Mouse (Mus musculus): ENCODE results near the gene Rexo4.

Rexo4 gene

DNA sequence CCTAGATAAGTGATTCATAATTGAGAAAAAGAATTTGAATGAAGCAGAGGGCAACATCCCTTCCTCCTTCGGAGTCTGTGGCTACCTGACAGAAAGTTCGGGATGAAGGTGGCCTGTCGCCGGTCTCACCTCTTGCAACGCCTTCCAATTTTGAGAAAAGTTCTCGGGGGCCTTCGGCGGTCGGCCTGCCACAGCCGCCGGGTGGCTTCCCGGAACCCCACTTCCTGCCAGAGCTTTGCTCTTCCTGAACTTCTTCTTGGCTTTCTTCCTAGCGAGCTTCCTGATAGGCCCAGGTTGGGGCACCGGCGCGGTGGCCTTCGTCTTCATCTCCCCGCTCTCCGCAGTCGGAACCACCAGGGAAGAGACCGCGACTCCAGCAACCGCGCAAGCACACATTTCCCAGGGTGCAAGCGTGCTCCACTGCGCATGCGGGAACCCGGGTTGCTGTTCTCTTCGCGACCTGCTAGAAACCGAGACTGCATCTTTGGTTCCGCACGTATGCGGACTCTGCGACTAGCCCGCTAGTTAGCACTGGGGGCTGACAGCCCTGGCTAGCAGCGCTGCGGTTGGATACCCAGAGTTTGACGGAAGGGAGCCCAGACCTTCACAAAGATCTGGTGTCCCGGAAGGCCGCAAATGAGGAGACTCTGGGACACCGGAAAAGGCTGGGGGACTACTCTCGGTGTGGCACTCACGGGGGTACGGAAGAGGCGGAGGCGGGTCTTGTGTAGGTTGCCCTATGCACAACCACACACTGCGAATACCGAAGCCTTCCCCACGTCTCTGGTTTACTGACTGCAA lies at the start of gene Rexo4:
Gene Rexo4 (minus strand): TSS at position 464 of the 801 bp plus-strand sequence.
- peak; percentile 96 to 97 for DNase-seq

DNA sequence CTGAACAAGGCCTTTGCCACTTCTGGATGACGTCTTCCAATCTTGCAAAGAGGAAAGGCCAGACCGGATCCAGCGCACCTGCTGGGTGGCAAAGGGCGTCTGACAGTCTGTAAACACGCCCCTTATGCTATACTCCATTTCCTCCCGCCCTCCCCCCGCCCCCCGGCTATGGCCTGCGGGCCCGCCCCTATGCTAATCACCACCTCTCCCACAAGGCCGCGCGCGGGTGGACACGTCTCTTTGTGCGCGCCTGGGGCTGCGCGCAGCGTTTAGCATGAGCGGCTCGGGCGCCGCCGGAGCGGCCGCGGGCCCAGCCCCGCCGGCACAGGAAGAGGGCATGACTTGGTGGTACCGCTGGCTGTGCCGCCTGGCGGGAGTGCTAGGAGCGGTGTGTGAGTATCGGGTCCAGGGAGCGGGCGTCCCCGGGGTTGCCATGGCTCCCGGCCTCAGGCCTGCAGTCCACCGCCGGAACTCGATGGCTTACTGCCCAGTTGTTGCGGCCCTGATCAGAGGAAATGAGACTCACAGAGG lies 45.6 kb upstream of the Rexo4 start, which contains the start of gene Cacfd1:
Gene Cacfd1 (plus strand): TSS at position 213 of the 531 bp plus-strand sequence.
- DNase-seq, result peak; percentile 92 to 93

GRCm38 (mm10) chr2:27007701-27008100 lies 43.5 kb upstream of the Rexo4 start:
- no peak for DNase-seq

DNA sequence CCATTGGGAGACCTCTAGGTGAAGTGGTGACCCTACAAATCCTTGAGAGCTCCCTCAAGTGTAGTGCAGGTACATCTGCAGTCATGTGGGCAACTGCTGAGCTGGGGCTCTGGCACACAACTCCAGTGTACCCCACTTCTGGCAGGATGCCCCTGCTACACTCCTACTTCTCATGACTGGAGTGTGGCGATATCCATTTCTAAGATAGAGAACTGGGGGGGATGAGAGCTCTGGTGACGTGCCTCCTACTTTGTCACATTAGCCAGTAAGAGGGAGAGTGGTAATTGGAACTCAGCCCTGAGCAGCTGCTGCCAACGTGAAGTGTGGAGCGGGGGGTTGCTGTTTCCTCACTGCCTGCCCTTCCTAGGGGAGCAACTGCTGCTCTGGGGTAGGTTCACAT lies 42.1 kb upstream of the Rexo4 start:
- DNase-seq, result no peak

GRCm38 (mm10) chr2:26997993-26998392 lies 33.8 kb upstream of the Rexo4 start:
- no peak for DNase-seq

DNA sequence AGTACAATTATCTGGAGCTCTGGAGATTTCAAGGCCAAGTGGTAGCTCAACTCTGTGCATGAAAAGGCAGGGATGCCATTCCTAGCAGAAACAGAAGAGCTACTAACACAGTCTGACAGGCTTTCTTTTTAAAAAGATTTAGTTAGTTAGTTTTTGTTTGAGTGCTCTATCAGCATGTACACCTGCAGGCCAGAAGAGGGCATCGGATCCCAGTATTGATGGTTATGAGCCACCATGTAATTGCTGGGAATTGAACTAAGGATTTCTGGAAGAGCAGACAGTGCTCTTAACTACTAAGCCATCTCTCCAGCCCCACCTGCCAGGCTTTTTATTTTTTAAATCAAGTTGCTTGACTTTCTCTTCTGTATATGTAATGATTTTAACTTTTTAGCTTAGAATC lies 33.3 kb upstream of the Rexo4 start:
- DNase-seq, result no peak

GRCm38 (mm10) chr2:26993936-26994335 lies 29.8 kb upstream of the Rexo4 start:
- no peak for DNase-seq

DNA sequence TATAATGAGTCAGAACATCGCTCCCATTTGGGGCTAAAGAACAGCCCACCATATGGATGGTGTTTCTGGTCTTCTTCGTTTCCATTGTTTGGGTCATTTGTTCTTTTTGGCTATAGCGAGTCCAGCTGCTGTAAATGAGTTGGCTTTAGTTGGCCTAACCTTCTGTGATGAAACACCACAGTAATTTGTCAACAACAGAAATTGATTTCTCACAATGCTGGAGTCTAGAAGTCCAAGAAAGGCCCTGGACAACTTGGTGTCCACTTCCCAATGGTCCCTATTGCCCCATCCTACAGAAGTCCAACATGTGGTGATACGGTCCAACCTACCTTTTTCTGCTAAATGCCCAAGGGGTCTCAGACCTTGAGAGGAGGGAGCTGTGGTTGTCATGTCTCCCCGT lies 20.5 kb upstream of the Rexo4 start:
- no peak for DNase-seq

DNA sequence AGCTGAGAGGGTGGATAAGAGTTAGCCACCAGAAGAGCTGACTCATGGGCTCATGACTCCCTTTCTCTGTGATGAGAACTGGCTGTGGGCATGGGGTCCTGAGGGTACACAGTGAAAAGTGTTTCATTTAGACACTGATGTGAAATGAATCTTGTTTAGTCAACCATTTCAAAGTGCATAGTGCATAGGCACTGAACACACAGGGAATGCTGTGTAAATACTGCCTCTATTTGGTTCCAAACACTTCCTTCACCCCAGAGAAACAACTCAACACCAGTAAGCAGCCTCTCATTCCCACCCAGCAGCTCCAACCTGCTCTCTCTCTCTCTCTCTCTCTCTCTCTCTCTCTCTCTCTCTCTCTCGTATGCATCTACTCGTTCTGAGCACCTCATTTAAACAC lies 20.0 kb upstream of the Rexo4 start:
- no peak for DNase-seq

GRCm38 (mm10) chr2:26980361-26980760 lies 16.2 kb upstream of the Rexo4 start:
- DNase-seq, result no peak

- no peak for DNase-seq
Measured at GRCm38 (mm10) chr2:26973960-26974359, 9.8 kb upstream of the Rexo4 start.

DNA sequence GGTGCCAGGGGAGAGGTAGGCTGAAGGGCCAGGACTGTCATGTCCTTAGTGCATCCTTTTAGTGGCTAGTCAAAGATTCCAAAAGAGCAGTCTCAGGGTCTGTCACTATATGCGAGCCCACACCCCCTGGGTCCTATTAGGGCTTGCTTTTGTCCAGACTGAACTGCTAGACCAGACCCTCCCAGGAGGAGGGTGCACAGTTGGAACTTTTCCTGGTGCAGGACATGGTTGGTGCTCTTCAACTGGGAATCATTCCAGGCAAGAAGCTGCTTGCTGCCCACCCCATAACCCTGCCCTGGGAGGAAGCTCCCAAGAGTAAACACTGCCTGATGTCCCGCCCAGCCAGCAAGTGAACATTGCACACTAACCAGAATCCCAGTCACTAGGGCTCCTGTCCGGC lies 8.9 kb upstream of the Rexo4 start, which contains the start of gene Adamts13:
Gene Adamts13 (plus strand): TSS at position 301 of the 400 bp plus-strand sequence.
- no peak for DNase-seq

DNA sequence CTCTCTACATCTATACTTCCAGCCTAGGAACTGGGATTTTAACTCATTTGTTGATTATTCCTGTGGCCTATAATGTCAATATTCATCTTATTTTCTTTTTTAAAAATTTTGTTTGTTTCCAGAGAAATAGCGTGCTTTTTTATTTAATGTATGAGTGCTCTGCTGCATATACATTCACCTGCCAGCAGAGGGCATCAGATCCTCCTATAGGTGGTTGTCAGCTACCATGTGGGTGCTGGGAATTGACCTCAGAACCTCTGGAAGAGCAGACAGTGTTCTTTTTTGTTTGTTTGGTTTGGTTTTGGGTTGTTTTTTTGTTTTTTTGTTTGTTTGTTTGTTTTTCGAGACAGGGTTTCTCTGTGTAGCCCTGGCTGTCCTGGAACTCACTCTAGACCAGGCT lies 3.1 kb upstream of the Rexo4 start:
- DNase-seq, result no peak

- peak in 1 of 2 experiments; percentile 29 for DNase-seq
Measured at GRCm38 (mm10) chr2:26964724-26965370, 661 bp upstream of the Rexo4 start.

GRCm38 (mm10) chr2:26960756-26961155 lies 3.4 kb downstream of the Rexo4 start:
- DNase-seq, result peak; percentile 47 to 53

DNA sequence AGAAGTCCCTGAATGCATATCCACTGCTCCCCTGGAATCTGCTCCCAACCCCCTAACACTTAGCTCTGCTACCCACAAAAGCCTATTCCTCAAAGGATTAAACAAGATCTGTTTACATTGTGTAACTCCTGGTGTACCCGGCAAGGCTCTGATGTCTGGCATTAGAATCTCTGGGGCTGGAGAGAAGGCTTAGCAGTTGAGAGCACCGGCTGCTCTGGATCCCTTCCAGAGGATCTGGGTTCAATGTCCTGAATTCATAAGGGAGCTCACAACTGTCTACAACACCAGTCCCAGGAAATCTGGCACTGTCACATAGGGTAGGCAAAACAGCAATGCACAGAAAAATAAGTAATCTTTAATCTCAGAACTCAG lies 6.7 kb downstream of the Rexo4 start:
- DNase-seq, result no peak

DNA sequence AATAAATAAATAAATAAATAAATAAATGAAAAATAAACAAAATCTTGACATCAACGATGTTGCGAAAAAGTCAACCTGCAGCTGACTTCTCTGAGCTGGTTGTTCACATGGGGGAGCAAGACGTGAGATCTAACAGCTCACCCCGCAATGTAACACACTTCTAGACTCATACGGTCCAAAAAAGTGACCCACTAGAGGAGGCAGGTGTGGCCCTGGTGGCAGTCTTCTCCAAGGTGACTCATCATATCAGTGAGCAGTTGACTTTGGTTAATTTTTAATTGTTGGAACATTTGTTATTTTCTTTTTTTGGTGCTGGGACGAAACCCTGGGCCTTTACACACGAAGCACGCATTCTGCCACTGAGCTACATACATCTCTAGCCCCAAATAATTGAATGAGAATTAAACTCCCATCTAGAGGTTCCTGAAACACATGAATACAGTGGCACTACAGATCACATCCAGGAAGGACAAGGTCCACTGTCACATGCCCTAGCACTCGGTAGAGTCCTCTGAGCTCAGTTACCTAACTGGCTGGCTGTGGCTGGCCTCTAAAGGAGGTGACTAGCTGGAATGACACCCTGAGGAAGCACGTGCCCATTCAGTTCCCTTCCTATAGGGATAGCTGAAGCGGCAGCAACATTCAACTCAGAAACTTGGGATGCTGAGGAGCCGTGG lies 7.2 kb downstream of the Rexo4 start:
- no peak for DNase-seq

- DNase-seq, result no peak
Measured at GRCm38 (mm10) chr2:26954735-26955395, 9.3 kb downstream of the Rexo4 start.

GRCm38 (mm10) chr2:26952866-26953265 lies 11.3 kb downstream of the Rexo4 start:
- DNase-seq, result no peak

DNA sequence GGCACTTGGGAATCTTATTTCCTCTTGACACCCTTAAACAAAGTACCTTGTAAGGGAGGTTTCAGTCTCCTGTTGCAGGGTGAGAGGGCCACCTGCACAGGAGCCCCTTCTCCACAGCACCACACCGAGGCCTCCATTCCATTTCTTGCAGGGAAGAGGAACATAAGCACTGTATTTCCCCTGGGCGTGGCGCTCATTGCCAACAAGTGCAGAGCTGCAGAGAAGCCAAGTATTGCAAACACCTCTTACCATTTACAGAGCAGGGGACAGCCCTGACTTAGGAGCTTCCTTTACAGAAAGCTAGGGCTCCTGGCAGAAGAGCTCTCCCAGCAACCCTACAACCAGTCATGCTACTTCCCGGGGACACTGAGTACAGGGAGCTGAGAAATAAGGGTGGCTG lies 12.0 kb downstream of the Rexo4 start:
- DNase-seq, result no peak

DNA sequence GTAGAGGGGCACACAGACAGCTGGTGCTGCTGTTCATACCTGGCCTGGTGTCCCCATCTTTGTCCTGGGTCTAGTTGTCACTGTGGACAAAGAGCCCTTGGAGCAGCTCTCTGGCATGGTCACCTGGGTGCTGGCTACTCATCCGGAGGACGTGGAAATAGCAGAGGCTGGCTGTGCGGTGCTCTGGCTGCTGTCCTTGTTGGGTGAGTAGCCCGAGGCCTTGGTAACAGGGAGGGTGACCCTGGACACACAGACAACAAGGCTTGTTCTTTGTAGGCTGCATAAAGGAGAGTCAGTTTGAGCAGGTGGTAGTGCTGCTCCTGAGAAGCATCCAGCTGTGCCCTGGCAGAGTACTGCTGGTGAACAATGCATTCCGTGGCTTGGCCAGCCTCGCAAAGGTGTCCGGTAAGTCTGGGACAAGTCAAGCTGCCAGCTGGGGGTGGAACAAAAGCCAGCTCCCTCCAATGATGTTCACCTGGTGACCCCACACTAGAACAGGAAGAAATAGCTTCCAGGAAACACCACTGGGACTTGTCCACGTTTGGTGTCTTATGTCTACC lies 12.8 kb downstream of the Rexo4 start:
- peak in 1 of 2 experiments; percentile 32 for DNase-seq

- peak; percentile 55 to 63 for DNase-seq
Measured at GRCm38 (mm10) chr2:26950411-26950810, 13.8 kb downstream of the Rexo4 start.

Data from cerebellum, postnatal 10 days (tissue).